Mouse (Mus musculus): Measurements from ENCODE around the gene Ptprm.

- no peak for TF ChIP-seq GATA1 (IDR thresholded peaks at IDR 0.05; ENCODE audit: low read length)
- no peak for TF ChIP-seq TAL1 (IDR thresholded peaks at IDR 0.05; ENCODE audit: low read length)
Measured at GRCm38 (mm10) chr17:66908921-66909320, 445.3 kb downstream of the Ptprm start.
